Mouse (Mus musculus) adrenal gland, adult 18-20 months (tissue): ENCODE results near the gene Zfyve9. TPM values are rescaled to one million over a fixed set of nuclear protein-coding genes. Genes with fewer than 3 reads are reported as not detected.
"Not testable (repeated sequence)": the region's sequence is repeated elsewhere in the genome, so short reads cannot be mapped to it uniquely, and the experiment has no call there.

Source experiments
- DNase-seq, 2 experiments: peaks; one replicate each; pipeline ENCODE4 v3.0.0; 2021 to 2022; ENCODE audit warnings: low spot score in 2 of 2
- total RNA-seq, 2 experiments: library from RNA; stranded (reverse); gene quantifications; 1 replicate in 1 of 2; 2 replicates in 1 of 2; pipeline ENCODE4 v1.2.3; 2021

Zfyve9 gene
- total RNA-seq, 2 experiments from 2014 or later, result 22.3 to 26.9 TPM

DNA sequence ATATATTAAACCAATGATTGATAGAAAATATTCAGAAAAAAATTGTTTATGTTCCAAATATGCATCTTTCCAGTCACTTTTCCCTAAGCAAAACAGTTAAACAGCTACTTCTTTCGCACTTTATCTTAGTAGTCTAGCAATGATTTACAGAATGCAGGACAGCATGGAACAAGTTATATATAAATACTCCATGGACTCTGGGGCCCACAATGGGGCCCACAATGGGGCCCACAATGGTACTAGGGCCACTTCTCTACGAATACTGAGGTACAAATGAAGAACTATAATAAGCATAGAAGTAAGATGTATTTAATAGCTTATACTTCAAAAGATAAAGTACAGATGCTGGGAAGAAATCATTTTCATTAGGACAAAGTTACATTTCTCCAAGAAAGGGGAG, 56.5 kb downstream of the Zfyve9 start:
- DNase-seq, result no peak

DNA sequence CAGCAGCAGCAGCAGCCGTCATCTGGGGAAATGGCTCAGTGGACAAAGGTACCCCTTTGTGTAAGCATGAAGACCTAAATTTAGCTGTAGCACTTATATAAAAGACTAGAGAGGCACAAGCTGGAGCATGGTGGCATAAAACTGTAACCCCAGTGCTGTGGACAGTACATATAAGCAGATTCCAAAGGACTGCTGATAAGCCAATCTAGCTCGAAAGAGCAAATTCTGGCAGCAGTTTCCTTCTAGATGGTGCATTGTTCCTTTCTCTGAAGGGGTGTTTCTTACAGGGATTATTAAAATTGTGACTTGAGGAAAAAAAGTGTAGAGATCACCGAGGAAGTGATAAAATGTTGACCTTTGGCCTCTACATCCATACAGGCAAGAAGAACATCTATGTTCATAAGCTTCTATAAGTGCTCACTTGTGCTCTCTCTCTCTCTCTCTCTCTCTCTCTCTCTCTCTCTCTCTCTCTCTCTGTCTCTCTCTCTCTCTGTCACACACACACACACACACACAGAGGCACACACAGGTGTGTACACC, 59.3 kb downstream of the Zfyve9 start:
- no peak for DNase-seq

DNA sequence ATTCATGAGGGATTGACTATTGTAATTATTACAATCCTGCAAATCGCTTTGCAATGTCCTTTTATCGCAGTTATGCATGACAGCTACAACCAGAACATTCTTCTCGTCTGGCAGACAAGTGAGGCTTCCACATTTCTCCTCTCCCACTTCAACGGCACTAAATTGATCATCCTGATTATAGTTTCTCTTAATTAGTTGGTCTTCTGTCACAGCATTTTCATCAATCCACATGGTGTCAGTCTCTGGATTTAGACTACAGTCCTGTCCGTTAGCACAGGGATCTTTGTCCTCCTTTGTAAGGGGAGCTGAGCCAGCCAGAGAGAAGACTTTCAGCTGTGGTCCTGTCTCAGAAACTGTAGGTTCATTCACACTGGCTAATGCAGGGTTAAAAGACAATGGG, 61.2 kb downstream of the Zfyve9 start, which contains the start of gene 3110021N24Rik:
Gene 3110021N24Rik, plus strand, starts transcription at position 301 of the 400 bp plus-strand sequence.
- DNase-seq, result no peak

DNA sequence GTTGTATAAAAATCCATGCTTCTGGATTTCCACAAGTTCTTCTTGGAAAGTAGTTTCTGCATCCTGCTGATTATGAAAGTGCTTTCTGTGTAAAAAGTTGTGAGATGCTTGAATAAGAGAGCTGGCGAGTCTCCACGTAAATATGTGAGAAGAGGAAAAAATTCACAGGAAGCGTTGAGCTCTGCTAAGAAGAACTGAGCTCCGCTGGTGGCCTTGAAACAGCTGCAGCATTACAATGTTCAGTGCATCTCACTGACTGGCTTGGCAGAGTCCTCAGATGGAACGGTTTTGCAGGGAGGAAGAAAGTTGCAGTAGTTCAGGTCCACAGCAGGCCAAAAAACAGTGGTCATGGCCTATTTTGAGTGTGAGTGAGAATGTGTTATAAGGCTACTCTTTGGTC, 72.4 kb downstream of the Zfyve9 start:
- DNase-seq, result no peak

DNA sequence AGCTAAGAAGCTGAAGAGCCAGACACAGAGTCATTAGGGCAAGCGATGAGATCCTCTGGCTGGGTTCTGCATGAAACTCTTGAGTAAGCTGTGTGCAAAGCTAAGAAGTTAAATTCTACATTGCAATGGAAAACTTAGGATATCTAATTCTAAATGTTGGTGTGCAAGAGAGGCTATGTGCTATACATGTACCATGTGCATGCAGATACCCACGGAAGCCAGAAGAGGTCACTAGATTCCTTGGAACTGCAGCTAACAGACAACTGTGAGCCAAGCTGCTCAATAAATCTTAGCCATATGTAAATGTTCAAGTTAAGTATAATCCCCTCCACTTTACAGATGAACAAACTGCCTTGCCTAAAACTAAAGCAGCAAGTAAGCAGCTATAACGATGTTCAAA, 83.7 kb downstream of the Zfyve9 start:
- no peak for DNase-seq

DNA sequence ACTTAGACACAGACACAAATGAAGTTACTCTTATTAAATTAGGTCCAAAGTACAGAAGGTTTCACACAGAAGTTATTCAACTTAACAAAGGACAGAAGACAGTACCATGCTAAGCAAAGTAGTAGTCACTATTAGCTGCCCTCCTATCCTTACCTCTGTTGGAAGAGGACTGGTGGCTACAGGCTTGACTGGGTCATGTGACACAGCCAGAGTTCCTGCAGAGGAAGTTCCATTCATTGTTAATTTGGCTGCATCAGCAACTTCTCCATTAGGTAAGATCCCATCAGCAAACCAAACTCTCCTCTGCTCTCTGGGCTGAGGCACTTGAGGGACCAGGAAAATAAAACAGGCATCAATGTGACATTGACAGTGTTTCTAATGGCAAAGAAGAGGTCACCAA, 89.1 kb downstream of the Zfyve9 start:
- DNase-seq, result no peak

DNA sequence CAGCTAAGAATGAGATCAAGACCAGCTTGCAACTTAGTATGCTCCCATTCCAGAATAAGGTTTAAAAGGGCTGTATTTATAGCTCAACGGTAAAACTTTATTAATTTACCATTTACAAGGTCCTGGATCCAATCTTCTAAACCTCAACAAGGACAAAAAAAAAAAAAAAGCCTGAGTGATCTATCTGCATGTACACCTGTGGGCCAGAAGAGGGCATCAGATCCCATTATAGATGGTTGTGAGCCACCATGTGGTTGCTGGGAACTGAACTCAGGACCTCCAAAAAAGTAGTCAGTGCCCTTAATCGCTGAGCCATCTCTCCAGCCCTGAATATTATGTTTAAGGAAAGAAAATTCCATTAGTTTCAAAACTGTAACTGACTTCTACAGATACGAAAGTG, 90.1 kb downstream of the Zfyve9 start:
- no peak for DNase-seq

DNA sequence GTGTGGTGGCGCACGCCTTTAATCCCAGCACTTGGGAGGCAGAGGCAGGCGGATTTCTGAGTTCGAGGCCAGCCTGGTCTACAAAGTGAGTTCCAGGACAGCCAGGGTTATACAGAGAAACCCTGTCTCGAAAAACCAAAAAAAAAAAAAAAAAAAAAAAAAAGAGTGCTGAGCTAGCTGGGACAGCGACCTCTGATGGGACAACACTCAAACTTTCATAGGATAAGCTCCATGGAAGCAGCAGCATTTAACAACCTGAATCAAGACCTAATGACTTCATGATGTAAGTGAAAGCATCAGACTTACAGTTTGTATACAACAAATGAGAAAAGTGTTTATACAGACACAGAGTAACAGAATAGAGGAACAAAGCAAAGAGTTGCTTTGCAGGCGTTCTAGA, 93.5 kb downstream of the Zfyve9 start:
- not testable (repeated sequence) for DNase-seq

DNA sequence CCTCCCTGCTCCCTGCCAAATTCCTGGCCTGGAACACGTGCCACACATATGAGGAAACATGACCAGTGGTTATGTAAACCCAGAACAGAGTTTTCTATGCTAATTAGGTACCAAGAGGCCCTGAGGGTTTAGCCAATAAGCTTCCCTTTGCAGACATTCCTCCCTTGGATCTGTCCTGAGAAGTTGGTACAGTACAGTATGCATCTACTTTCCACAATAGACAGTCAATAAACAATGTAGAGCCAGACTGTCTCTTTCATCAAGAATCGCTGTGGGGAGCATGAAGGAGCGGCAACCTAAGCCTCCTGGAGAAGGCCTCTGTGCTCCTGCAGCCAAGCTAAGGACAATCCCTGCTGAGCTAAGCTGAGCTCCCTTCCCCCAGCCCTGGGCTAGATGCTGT, 94.4 kb downstream of the Zfyve9 start:
- no peak for DNase-seq

DNA sequence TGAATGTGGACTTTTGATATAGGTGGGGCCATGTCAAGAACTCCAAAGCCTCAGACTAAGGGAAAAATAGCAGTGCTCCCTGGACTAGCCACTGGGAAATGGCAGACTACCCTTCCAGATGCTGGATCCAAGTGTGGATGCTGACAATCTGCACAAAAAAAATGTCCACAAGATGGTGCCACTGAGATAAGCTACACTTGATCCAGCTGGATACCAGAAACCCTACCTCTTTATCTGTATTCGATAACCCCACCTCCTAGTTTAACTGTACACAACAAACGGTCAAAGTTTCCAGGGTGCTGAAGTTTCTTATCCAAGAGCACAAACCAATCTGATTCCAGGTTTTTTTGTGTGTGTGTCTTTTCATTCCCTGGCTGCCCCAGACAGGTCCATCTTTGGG, 116.2 kb downstream of the Zfyve9 start:
- DNase-seq, result no peak

DNA sequence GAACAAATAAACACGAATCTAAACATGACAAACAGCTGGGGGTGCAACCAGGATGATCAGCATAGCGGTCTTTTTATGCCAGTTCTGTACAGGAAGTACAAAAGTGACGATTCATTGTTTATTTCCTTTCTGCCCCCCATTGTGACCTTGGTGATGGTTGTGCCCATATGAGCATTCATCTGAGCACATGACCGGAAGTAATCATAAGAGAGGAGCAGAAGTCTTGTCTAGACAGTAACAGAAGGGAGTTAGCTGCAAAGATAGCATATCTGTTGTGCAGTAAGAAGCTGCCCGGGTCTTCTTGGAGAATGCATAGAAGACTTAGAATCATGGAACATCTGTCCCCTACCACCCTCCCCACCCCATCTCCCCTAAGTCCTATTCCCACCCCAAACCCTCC, 141.8 kb downstream of the Zfyve9 start:
- no peak for DNase-seq

DNA sequence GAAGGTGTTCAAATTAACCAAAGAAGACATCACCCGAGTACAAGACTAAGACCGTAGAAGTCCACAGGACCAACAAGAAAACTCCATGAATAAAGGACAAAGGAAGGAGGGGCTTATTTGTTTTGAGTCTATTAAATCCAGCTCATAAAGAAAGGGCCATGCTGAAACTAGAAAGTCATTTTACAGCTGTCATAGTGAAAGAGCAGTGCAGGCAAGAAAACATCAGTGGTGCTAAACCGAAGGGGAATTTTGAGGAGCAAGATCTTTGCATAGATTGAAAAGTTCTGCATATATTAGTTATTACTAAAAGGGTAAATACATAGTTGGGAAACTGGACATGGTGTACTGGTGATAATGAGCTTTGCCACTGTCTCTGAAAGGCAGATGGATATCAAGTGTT, 142.9 kb downstream of the Zfyve9 start:
- no peak for DNase-seq

DNA sequence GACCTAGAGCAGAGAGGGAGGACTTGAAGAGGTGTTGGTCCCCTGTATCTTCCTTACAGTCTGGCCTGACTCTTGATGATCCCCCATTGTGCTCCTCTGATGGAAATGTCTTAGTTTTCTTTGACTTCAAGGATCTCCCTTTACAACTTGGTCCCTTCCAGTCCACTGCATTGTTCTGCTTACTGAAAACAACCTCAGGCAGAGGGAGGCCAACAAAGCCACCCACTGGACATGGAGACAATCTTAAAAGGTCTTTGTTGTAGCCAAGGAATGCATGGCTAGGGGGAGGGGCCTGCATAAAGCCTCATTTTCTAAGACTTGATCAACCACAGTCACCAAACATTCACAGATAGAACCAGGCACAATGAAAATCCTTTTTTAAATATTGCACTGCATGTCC, 145.5 kb downstream of the Zfyve9 start:
- DNase-seq, result no peak

DNA sequence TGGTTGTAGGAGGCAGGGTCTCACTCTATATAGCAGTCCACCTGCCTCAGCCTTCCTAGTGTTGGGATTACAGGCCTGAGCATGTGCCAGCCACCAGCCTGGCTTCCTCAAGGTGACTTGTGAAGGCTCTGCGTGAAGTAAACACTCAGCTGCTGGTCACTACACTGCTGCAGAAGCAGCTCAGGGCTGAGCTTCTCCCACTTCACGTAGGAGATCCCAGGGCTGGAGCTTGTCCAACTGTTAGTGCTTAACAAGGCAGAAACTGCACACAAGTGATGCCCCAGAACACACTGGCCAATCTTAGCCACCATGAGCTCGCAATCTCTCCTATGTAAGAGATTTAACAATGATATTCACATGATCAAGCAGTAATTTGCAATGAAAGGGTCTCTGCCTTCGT, 145.9 kb downstream of the Zfyve9 start:
- DNase-seq, result no peak

DNA sequence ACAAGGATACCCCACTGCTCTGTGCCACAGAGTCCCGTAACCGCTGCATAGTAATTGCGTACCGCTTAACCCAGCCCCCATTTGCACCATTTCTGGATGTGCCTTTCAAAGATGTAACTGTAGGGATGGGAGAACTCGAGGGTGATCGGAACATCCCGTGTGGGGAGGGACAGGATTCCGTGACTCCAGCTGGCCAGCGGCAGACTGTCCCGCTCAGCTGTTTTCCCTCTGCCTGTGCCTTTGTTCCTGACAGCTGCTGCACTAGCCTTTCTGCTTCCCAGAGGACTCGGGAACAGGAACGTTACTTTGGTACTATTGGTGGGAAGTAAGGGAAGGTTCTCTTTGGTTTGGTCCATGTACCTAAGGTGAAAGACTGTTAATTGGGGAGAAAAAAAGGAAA, 146.9 kb downstream of the Zfyve9 start:
- DNase-seq, result no peak

DNA sequence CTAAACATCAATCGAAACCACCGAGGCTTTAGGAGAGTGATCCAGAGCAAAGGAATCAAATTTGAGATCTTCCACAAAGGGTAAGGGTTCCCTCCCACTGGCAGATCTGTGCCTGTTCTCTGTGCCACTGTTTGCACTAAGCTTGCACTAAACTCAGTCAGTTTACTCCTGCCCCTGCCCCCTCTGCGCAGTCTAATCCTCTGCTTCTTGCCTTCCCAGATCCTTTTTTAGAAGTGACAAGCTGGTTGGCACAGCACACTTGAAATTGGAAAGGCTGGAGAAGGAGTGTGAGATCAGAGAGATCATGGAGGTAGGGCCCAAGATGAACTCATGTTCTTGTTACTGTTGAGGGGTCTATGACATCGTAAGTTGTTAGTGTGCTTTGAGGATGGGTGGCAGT, 149.0 kb downstream of the Zfyve9 start:
- DNase-seq, result no peak

DNA sequence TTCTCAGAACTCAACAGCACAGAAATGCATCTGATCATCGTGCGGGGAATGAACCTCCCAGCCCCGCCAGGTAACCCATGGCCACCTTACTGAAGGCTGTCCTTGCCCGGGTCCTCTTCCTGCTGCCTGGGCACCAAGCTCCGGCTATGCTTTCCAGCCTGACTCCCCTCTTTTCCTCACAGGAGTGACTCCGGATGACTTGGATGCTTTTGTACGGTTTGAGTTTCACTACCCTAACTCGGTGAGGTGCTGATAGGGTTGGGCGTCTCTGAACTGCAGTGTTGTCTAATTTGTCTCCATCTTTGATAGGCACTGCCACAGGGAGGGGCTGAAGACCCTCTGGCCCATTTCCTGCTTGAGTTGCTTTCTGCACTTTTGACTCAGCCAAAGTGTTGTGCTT, 150.5 kb downstream of the Zfyve9 start:
- no peak for DNase-seq

DNA sequence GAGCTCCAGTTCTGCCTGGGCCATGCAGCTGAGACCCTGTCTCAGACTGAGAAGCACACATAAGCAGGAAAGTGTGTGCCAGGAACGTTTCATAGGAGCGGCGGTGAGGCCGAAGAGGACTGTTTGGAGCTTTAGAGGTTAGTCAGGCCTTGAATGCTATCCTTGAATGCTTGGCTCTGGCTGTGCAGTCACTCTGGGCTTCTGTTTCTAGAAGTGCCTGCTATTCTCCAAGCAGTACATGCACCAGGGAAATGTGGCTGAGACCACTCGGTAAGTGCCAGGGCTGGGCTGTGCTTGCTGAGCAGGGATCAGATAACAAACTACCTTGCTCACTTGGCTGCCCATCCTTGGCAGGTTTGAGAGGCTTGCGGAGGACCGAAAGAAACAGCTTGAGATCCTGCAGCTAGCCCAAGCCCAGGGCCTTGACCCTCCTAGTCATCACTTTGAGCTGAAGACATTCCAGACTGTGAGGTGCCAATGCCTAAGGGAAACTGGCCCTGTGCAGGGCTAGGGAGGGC, 151.2 kb downstream of the Zfyve9 start:
- peak in 1 of 2 experiments; percentile 35 for DNase-seq

DNA sequence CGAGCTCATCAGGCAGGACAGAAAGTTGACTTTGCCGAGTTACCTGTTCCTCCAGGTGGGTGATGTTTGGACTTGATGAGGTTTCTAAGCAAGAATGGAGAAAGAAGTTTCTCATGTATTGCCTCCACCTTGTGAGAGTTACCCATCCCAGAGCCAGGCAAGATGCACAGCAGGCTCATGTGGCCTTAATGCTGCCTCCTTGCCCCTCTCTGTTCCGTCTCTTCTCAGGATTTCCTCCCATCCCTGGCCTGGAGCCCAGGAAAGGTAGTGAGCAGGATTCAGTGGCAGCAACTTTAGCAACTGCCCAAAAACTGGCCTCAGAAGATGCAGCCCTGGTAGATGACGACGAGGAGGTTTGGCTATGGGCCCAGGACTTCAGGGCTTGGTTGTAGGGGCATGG, 153.5 kb downstream of the Zfyve9 start:
- DNase-seq, result no peak

DNA sequence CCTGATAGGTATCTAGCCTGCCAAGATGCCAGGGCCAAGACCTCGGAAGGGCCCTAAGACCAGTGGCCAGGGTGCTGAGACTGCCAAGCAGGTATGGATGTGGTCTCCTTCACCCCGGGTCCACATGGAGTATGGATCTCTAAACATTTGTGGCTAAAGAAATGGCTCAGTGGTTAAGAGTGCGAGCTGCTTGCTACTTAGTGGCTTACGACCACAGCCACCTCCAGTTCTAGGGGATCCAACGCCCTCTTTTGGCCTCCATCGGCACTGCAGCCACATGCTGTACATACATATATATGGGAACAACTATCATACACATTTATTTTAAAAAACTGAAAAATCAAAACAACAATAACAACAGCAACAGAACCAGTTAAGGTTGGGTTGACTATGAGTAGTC, 159.1 kb downstream of the Zfyve9 start:
- no peak for DNase-seq

DNA sequence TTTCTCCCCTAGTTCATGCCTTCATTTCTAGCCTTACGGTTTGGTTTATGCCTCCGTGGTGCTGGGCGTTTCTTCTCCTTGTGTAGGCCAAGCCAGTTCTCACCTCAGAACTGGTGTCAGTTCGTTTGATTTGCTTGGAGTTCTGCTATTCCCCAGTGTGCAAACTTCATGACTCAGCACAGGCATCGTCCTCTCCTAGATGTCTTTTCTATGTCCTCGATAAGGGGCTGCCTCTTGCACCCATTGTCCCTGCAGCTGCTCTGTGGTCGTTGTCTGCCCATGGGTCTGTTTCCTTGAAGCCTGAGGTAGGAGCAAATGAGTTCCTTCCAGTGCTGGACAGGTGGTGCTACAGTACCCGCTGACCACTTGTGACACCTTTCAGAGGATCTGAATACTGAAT, 160.1 kb downstream of the Zfyve9 start:
- DNase-seq, result no peak

DNA sequence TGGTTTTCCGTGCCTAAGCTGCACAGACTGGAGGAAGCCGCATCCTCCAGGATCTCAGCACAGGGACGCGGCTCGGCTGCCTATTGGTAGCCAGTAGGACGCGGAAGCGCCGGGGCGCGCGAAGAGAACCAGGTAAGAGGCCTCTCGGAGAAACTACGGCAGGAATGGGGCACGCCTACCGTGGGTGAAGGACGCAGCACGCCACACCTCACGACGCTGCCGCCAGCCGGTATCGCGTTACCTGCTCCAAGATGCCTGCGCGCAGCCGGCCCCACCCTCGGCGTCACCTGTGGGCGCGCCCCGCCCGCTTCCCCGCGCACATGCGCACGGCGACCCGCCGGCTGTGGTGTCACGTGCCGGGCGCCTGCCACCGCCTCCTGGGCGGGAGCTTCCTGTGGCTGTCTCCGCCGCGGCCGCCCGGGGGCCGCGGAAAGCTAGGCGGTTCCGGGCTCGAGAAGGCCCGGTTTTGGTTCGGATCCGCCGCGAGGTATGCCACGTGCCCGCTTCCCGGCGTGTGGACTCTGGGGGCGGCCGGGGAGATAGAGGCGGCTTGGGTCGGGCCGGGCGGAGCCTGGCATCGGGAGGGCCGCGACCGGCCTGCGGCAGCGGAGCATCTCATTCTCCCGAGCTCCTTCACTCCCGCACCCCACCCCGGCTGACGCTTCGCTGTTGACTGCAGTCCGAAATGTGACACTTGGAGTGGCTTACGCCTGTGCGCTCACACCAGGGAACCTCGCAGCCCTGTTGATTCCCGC, 160.8 kb downstream of the Zfyve9 start, which contains the start of gene Cc2d1b:
Gene Cc2d1b, plus strand, starts transcription at position 354 of the 755 bp plus-strand sequence.
- peak; percentile 87 to 88 for DNase-seq

DNA sequence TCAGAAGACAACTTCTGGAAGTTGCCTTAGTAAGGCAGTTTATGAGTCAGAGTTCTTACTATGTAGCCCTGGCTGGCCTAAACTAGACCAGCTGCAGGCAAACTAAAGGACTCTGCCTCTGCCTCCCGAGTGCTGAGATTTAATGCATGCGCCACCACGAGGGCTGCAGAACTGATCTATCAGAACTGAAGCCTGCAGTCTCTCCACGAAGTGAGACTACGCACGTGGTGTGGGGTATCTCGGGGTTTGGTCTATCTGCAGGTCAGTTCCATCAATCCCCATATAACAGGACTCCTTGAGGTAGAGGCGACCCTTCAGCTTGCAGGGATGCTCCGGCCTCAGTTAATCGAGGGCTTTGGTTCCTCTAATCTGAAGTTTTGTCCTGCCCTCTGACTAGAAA, 161.4 kb downstream of the Zfyve9 start:
- no peak for DNase-seq
